Mouse (Mus musculus): ENCODE measurements around the gene Auts2.

DNA sequence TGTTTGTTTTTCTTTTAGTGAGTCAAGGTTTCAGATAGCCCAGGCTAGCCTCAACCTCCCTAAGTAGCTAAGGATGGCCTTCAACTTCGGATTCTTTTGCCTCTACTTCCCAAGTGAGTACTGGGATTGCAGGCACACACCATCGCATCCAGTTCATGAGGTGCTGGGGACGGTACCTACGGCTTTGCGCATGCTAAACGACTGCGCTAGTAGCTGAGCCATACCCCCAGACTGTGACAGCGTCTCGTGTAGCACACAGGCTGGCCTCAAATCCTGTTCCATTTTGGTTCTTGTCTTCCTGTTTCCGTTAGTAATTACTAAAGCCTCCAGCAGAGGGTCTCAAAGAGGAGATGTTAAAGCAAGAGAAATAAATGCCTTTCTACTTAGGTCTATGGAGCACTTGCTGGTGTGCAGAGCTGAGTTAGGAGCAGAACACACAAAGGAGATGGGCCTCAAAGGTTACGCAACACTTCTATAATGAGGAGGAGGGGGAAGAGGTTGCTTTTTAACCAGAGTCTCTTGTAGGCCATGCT, 967.3 kb downstream of the Auts2 start:
- TF ChIP-seq ETS1 (conservative IDR thresholded peaks at IDR 0.05; ENCODE audit: low read depth, low read length) (no peak), CTCF (conservative IDR thresholded peaks at IDR 0.05 in 1 of 2, IDR thresholded peaks at IDR 0.05 in 1 of 2; ENCODE audit: low read depth in 2 of 2, low read length in 2 of 2) (no peak), ZC3H11A (IDR thresholded peaks at IDR 0.05; ENCODE audit: low read depth, low read length) (no peak), EP300 (IDR thresholded peaks at IDR 0.05; ENCODE audit: low read length) (no peak), JUN (IDR thresholded peaks at IDR 0.05; ENCODE audit: insufficient read depth, low read depth, low read length) (no peak), IRF4 (IDR thresholded peaks at IDR 0.05; ENCODE audit: low read depth, low read length) (no peak), ELF1 (IDR thresholded peaks at IDR 0.05; ENCODE audit: low read depth, low read length) (no peak)

Data from CH12.LX (cell line).